Mouse (Mus musculus) ES-Bruce4 (cell line): ENCODE results near the gene Lyz2.

ENCODE experiments used
- CTCF ChIP-seq: IDR thresholded peaks from one replicate; pipeline ENCODE4 v1.8.1; 2011; ENCODE audit warnings: low read depth, low read length
- POLR2A ChIP-seq: IDR thresholded peaks from one replicate; pipeline ENCODE4 v1.8.1; 2011; ENCODE audit warnings: low read length; ENCODE audit not compliant: insufficient read depth

GRCm38 (mm10) chr10:117281381-117281920, 670 bp downstream of the Lyz2 start:
- TF ChIP-seq CTCF (no peak), POLR2A (no peak)
